Mouse (Mus musculus): ENCODE data around the gene Neto2.
A peak's percentile ranks its signal among the peaks of the same experiment; 100 is the strongest.
"Not testable (repeated sequence)": the region's sequence is repeated elsewhere in the genome, so short reads cannot be mapped to it uniquely, and the experiment has no call there.

Neto2 gene

DNA sequence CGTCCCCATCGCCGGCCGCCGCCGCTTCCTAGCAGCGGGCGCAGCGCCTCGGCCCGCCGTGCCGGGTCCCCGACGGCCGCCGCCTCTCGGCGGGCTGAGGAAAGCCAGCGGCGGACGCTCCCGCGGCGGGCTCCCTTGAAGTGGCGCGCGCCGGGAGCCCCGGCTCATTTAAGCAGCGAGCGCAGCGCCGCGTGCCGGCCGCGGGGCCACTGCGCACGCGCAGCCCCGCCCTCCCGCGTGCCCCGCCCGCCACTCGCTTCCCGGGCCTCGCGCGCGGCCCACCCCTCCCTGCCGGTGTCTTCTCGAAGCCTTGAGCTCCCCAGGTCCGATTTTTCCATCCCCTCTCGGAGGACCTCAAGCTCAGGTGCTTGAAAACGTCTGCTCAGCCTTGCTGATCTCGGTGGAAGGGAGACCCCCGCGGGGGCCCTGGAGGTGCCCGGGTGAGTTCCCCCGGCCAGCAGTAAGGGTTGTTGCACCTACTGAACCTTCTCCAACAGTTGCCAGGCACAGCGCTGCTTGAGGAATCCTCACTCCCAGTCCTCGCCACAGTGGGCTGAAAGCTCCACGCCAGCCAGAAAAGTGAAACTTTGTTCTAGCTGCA lies at the start of gene Neto2:
Gene Neto2, minus strand, starts transcription at position 174 of the 601 bp plus-strand sequence.
- DNase-seq, result peak; percentile 67 to 73

DNA sequence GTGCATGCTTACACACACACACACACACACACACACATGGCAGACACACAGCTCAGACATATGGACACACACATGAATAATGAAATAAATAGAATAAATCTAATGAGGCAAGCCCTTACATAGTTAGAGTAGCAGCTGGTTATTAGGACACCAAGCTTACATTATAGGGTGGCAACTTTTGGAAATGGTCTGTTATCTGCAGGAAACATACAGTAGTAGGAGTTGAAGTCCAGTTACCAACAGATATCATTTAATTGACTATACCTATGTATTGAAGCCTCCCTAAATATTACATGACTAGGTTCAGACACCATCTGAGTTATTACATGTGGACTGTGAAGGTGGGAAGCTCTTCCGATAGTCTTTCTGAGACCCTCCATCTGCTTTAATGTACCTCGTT lies 44.3 kb upstream of the Neto2 start:
- DNase-seq, result no peak

DNA sequence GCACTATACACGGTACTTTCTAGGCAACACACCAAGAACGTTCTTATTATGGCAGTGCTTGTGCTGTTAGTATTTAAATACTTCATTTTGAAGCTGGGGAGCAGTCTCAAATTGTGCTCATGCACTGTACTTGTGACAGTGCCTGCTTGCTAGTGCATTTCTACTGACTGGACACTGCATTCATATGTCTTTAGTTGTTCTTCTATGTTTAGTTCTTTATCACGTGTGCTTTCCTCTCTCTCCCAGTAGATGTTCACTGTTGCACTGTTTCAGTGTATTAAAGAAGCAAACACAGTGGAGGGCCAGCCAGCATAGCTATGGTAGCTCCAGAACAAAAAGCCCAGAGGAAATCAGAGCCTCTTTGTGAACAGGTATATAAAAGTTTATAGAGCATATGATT lies 29.8 kb upstream of the Neto2 start:
- no peak for DNase-seq

DNA sequence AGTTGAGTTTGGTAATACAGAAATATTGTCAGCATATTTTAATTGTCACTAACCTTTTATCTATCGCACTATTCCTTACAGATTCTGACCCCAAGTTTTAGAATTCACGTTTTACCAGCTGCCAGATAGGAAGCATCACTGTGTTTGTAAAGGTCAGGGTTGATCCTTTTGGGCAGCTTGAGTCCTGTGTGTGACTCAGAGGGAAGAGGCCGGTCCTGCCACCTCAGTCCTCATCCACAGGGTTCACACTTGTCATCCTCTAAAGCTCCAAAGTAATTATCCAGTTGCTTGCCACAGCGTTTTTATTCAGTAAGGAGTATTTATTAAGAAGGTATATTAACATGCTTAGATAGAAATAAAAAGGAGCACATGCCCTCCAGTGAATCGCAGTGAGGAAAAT lies 16.5 kb upstream of the Neto2 start:
- DNase-seq, result no peak

DNA sequence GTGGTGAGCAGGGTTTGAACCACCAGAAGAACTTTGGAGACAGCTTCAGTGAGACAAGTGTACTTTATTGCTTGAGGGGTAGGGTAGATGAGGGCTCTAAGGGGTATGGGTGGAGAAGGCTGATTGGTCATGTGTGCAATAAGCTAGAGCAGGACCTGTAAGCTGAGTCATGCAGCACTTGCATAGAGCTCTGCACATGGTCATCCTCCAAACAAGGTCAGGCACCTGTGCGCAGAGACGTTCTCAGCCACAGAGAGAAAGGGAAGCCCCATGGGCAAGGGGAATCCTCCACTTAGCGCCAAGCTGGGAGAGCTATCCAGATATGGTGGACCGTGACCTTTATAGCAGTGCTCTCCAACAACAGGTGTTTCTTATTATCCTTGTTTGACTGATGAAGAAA lies 16.0 kb upstream of the Neto2 start:
- DNase-seq, result no peak

DNA sequence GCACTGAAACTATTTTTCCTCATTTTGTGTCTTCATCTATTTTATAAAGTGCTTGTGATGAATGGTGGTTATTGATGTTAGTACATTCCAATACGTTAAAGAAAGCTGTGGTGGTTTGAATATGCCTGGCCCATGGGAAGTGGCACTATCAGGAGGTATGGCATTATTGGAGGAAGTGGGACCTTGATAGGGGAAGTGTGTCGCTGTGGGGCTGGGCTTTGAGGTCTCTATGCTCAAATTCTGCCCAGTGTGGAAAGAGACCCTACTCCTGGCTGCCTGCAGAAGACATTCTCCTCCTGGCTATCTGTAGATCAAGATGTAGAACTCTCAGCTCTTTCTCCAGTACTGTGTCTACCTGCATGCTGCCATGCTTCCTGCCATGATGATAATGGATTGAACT lies 6.3 kb upstream of the Neto2 start:
- DNase-seq, result no peak

DNA sequence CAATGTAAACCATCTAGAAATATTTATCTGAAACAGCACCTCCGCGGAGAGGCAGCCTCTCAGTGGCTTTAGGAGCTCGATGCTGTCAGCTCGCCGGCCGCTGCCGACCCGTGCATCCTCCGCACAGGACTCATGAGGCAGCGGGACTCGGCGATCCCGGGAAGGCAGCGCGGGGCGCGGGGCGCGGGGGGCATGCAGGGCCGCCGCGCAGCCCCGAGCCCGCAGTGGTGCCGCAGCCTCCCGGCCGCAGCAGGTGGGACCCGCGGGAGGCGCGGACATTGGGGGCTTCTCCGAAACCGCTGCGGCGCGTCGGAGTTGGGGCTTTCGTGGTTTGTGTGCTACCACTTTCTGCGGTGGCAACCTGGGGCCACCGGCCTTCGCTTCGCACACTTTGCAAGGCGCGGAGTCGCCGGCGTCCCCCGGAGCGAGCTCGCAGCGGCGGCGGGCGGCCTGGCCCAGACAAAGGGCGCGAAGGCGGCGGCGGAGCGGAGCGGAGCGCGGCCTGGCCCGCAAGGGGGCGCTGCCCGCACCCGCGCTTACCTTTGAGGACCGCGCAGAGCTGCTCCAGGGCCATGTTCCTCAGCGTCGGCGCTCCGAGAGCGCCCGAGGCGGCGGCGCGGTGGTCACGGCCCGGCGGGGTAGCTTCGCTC lies 498 bp downstream of the Neto2 start:
- DNase-seq, result peak; percentile 60 to 69

DNA sequence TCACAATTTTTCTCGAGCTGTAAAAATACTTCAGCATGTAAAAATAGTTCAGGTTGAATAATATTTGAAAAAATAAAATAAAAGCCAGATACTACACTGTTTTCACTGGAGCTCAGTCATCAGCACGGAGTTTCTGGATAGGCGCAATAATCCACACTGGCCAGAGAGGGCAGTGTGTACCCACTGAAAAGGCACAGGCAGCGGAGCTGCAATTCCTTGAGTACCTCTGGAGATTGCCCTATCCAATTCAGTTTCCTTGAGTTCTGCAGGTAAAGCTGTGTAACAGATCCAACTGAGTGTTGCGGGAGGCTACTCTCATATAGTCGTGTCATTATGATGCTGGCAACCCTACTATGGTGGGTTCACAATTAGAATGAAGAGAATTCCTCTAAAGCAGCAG lies 1.7 kb downstream of the Neto2 start:
- peak; percentile 75 for DNase-seq

DNA sequence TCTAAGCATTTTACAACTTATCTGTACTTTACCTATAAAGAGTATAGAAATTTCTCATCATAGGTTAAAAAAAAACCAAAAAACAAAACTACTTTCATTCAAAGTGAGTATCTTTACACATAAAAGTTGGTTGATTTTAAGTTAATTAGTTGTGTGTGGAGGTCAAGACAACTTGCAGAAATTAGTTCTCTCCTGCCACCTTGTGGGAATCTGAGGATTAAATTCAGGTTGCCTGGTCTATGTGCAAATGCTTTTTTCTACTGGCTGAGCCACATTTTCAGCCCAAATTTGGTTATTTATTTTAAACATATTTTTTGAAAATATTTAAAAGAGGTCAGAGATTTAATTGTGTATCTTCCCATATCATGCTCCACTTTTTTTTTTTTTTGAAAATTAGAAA lies 35.6 kb downstream of the Neto2 start:
- peak; percentile 3 to 27 for DNase-seq

DNA sequence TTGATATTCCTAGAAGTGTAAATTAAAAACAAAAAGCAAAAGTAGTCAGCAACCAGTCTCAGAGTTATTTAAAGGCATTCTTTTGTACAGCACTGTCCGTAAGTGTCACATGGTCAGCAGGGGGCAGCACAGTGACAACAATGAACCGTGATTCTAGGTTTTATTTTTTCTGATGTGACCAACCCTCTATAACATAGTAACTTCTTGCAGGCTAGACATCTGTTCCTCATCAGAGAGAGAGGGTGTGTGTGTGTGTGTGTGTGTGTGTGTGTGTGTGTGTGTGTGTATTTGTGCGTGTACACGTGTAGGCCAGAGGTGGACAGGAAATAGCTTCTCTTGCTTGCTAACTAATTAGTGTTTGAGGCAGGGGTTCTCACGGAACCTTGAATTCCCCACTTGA lies 38.7 kb downstream of the Neto2 start:
- peak; percentile 66 to 73 for DNase-seq

DNA sequence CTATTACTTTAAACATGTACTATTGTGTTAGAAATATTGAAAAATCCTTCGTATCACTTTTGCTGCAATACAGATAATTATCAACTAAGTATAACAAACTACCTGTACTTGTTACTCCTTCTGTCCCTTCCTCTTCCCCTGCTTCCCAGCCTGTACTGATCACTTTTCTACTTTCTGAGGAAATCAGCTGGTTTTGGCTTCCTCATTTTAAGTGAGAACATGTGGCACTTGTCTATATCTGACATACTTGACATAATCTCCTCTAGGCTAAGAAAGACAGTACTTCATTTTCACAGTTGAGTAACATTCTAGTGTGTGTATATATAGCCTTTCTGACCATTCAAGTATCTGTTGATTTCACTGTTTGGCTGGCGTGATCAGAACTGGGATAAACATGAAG lies 49.5 kb downstream of the Neto2 start:
- DNase-seq, result no peak

DNA sequence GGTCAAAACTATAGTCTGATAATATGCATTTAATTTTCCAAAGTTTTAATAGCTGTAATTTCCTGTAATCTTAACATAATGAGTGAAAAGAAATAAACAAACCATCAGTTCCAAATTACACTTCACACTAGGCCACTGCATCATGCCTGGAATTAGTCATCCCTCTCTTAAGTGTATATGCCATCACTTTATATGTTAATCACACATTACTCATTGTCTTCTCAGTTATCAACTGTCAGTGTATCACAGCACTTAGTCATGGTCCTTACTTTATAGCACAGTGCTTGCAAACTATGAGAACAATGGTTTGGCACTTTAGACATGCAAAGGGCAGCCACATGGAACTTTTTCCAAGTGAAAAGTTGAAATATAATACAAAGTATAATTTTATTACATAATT lies 52.2 kb downstream of the Neto2 start:
- DNase-seq, result no peak

DNA sequence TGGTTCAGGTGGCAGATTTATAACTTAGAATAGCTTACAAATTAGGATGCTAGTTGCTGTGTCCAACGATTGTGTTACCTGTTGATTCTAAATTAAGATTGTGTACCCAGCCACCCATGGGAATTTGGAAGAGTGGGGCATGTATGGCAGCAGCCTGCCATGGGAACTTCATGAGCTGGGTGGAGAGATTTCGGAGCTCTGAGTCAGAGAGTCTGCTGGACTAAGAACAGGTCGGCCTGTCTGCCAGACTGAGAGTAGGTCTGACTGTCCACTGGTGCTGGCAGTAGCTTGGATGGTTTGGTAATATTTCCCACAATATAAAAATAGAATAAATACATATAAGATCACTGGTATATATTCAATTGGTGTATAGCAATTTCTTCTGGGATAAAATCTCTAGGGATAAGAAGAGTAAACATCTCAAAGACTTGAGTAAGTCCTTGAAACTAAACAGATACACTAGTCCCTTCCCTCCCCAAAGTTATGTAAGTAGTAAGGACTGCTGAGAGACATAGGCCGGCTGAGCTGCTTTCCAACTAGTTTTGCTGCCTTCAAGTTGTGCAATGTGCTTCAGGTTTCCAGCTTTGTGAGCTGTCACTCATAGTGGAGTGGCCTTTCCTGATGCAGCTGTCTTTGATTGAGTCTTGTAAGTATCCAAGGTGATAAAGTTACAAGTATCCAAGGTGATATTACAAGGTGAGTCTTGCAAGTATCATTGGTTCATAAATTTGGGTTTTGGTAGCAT lies 55.6 kb downstream of the Neto2 start:
- no peak for DNase-seq

DNA sequence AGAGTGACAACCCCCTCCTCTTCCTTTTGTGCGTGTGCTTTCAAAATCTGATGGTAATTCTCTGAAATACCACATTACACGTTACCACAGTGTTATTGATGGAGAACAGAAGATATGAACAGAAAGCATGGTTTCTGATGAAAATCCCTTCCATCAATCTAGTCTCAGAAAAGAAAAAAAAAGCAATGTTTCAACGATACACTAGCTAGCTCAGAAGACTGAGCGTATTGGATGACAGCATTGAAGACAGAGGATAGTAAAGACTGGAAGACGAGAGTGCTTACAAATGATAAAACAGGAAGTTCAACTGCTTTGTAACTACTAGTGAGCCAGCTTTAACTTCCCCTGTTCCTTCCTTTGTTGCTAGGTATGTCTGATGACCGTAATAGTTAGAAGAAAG lies 76.3 kb downstream of the Neto2 start:
- no peak for DNase-seq

DNA sequence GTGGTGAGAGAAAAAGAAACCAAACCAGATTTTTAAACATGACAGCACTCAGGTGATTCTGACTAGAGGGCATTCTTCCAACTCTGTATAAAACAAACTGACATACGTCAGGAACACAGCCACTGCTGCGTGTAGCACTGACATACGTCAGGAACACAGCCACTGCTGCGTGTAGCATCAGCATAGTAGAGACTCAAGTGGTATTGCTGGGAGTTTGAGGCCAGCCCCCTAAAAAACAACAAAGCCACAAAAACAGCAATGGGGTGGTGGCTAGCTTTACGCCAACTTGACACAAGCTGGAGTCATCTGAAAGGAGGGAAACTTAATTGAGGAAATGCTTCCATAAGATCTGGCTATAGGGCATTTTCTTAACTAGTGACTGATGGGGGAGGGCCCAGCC lies 77.5 kb downstream of the Neto2 start:
- DNase-seq, result no peak

DNA sequence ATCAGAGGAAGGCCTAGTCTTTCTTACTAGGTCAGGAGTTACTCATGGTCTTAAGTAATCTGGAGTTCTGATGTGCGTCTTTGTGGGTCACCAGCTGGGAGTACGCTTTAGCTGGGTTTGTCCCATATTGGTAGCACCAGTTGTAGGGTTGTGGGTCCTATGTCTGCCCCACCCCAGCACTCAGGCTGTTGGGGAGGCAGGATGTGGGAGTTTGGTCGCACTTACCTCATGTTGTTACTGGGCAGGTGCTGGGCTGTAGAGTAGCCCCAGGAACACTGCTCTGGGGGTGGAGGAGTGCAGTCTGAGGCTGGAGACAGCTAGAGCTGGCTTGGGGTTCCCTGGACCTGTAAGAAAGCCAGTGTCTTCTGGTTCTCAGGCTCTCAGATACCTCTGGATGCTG lies 81.9 kb downstream of the Neto2 start:
- no peak for DNase-seq

DNA sequence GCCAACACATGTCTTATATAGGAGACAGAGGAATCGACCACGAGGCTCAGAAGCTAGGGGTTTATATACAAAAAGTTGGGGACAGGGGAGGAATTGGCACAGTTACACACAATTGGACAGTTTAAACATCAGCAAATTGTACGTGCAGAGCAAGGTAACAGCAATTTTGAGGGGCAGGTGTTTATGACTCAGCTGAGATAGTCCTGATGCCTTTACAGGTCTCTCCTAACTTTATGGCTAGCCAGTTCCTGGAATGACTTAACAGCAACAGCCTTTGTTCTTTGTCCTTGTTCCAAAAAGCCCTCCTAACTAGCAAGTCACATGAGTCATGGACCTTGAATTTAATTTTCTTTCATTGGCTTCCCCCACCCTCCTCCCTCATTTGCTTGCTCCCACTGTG lies 83.6 kb downstream of the Neto2 start:
- DNase-seq, result not testable (repeated sequence)

DNA sequence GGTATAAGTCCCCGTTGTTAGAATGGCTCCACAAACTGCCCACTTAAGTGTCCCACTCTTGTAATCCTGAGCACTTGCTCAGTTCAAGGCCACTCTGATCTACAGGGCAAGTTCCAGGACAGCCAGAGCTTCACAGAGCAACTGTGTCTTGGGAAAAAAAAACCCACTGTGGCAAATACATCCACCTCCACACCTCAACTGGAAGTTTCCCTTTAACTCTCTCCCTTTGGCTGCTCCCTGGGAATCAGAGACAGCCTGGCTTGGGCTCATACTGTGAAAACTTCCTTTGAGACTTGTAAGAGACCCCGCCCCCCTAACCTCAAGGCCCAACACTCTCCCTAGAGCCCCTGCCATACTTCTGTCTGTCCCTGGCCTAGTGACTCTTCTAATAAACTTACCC lies 91.9 kb downstream of the Neto2 start:
- DNase-seq, result no peak

DNA sequence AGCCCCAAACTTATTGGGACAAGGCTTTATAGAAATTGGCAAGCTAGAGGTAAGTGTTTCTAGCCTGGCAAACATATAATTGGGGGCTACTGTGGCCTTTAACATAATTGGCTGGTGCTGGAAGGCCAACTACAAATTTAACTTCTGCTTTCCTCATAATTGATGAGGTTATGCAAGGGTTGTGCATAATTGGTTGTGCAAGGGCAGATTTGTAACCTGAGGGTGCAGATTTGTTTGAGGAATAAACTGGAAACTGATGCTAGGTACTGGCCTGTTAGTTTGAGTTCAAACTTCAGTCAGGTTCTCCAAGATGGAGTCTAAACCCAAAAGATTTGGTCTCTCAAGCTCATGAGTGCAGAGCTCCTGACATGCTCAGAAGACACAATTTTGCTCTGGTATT lies 92.9 kb downstream of the Neto2 start:
- DNase-seq, result no peak

DNA sequence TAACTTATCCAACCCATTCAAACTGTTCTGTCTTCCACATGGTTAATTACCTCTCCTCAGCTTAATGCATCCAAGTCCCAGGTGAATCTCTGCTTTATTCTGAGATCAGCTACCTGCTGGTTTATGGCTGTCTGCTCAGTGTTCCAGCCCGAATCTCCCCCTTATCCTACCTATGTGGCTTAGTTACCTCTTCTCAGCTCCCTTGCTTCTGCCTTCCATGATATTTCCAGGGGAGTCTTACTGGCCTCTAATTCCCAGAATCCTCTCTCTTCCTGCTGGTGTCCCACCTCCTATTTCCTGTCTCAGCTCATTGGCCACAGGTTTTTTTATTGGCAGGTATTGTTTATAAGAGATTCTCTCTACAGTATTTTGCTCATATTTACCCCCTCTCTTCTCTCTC lies 93.8 kb downstream of the Neto2 start:
- DNase-seq, result no peak

DNA sequence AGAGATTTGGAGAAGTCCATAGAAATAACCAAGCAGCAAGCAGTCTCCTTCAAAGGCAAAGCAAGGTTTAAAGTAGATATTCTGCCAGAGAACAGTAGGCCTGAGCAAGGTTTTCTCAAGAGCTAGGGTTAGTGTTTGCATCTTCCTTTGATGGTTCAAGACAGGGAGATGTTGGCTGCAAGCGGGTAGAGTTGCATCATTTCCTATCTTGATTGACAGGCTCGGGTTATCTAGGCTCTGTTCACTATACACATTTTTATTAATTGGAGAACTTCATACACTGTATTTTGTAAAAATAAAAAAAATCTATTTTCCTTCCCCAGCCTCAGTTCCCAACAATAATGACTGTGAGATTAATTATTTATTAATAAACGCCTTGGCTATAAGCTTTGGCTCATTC lies 94.2 kb downstream of the Neto2 start:
- no peak for DNase-seq

DNA sequence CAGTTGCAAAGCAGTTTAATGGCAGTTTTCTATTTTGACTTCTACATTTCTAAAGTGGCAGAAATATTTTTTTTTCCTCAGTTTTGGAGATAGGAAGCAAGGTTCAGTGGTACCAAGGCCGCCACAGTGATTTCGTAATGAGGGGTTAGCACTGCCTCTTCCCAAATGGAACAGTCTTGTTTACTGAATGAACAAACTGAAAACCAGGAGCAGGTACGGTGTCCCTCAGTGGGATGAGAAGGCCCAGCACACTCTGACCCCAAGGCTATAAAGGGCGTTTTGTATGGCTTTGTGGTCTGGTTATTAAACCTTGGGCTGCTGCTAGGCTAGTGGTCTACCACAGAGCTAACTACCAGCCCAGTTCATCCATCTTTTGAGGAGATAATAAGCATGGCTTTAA lies 96.5 kb downstream of the Neto2 start:
- DNase-seq, result no peak

DNA sequence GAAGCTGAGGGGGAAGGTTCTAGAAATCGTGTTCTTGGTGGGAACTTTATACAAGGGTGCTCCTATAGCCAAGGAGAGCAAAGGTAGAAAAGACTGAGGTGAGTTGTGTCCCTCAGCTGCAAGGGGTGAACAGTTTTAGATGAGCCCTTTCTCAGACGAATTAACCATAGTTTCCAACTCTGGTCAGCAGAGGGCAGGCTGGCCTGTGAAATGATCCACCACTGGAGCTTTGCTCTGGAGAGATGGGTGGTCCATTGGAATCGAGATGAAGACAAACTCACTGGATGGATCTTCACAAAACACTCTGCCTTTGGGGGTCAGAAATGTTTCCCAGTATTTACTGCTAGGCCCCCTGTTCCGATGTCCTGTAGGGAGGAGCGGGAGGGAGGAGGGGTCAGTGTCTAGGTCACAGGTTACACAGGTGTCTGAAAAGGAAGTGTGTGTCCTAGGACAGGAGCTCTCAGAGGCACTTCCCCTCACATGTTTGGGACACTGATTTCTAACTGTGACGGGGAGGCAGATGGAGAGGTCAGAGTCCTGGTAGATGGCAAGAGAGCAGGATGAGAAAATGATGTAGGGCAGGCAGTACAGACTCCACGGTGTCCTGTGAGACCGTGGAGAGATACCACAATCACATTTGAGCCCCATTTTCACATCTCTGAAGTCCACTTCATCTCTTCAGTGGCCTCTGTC lies 97.4 kb downstream of the Neto2 start:
- DNase-seq, result peak; percentile 20 to 26

DNA sequence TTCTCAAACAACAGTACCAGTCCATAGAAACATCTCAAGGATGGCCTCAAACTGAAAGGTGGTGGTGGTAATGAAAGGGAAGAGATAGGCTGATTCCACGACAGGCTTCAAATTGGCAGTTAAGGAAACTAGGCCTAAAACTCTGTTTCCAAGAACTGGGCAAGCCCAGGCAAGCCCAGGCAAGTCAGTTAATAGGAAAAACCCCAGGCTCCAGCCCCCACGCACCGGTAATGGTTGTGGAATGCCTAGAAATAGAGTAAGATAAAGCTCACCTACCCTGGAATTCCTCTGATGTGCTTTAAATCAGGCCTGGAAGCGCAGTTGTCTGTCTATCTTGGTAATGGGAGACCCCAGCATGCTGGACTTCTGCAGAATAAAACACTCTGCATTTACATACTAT lies 98.0 kb downstream of the Neto2 start:
- no peak for DNase-seq

Data from B cell, adult 2 months (primary cell).